Mouse (Mus musculus) midbrain, embryonic 16.5 days (tissue): Measurements from ENCODE around the gene Ppm1n. TPM values are rescaled to one million over a fixed set of nuclear protein-coding genes. Genes with fewer than 3 reads are reported as not detected.

Source experiments
- ATAC-seq: fragments of 200-750 bp; cut with Nextera tagmentation; 2 replicates; pipeline ENCODE4 v1.8.0; 2017; ENCODE audit warnings: moderate TSS enrichment
- H3K27ac ChIP-seq: fragments of 300-500 bp; sonication (generic); 2 replicates; pipeline ENCODE4 v1.5.1; 2014; ENCODE audit warnings: mild to moderate bottlenecking, low read length, mixed read lengths
- H3K27me3 ChIP-seq: fragments of 300-500 bp; sonication (generic); 2 replicates; pipeline ENCODE4 v1.6.1; 2014; ENCODE audit warnings: low read depth, low read length, mixed read lengths; ENCODE audit not compliant: control insufficient read depth, insufficient read depth
- H3K36me3 ChIP-seq: fragments of 300-500 bp; sonication (generic); 2 replicates; pipeline ENCODE4 v1.6.1; 2014; ENCODE audit warnings: mild to moderate bottlenecking, low read length, moderate library complexity, mixed read lengths; ENCODE audit not compliant: control insufficient read depth, insufficient read depth
- H3K4me1 ChIP-seq: fragments of 300-500 bp; sonication (generic); 2 replicates; pipeline ENCODE4 v1.6.1; 2014; ENCODE audit warnings: mild to moderate bottlenecking, low read length, mixed read lengths; ENCODE audit not compliant: control insufficient read depth, insufficient read depth
- H3K4me2 ChIP-seq: fragments of 300-500 bp; sonication (generic); 2 replicates; pipeline ENCODE4 v1.6.1; 2014; ENCODE audit warnings: mild to moderate bottlenecking, low read length, mixed read lengths
- H3K4me3 ChIP-seq: fragments of 300-500 bp; sonication (generic); 2 replicates; pipeline ENCODE4 v1.5.1; 2014; ENCODE audit warnings: low read depth, mild to moderate bottlenecking, low read length, moderate library complexity, mixed read lengths
- H3K9ac ChIP-seq: fragments of 300-500 bp; sonication (generic); 2 replicates; pipeline ENCODE4 v1.6.1; 2014; ENCODE audit warnings: low read depth, low read length, mixed read lengths
- H3K9me3 ChIP-seq: fragments of 300-500 bp; sonication (generic); replicated peaks from 2 replicates; pipeline ENCODE4 v1.6.1; 2014; ENCODE audit warnings: mild to moderate bottlenecking, low read length, mixed read lengths; ENCODE audit not compliant: control insufficient read depth, poor library complexity, severe bottlenecking
- WGBS: fragments of 180-500 bp; shearing (Covaris S2); extraction: QIAGEN DNeasy Blood & Tissue Kit; methylation state at CpG from one replicate; pipeline ENCODE4 v1.1.7; 2014; 5-methylcytosine and 5-hydroxymethylcytosine counted together
- polyA plus RNA-seq: library from polyadenylated mRNA; unstranded; fragments of >200 nt; fragmentation: Nextera tagmentation; extraction: Ambion mirVana; gene quantifications from 2 replicates; pipeline ENCODE4 v1.2.1, GENCODE M21; 2015

Gene Ppm1n
- polyA plus RNA-seq, 1 experiment from 2014 or later: 1.6 TPM

- no peaks in the 10 kb centered on the region for H3K9me3 ChIP-seq
- no peak overlapping the region for H3K27ac ChIP-seq
- H3K4me3 ChIP-seq: no peak overlapping the region
- H3K27me3 ChIP-seq: no peaks in the 10 kb centered on the region
- no peak overlapping the region for H3K9ac ChIP-seq
- H3K36me3 ChIP-seq: peaks cover 10% of the 10 kb centered on the region; the same call in 1 of the 2 replicates
- ATAC-seq: no peak
- 100% methylated on average over 1 of the region's 1 CpGs for WGBS
- no peaks in the 10 kb centered on the region for H3K4me1 ChIP-seq
- H3K4me2 ChIP-seq: no peak overlapping the region
These were observed 33.0 kb downstream of the Ppm1n start for GRCm38 (mm10) chr7:19246855-19247254.

- Histone ChIP-seq H3K27ac (no peak overlapping the region), H3K4me2 (no peak overlapping the region), H3K27me3 (no peaks in the 10 kb centered on the region), H3K36me3 (peaks cover 10% of the 10 kb centered on the region; the same call in 1 of the 2 replicates), H3K4me3 (no peak overlapping the region), H3K9me3 (no peaks in the 10 kb centered on the region), H3K4me1 (no peaks in the 10 kb centered on the region), H3K9ac (no peak overlapping the region)
- 93% methylated on average over 3 of the region's 3 CpGs for WGBS
- no peak for ATAC-seq
These were observed 34.8 kb downstream of the Ppm1n start for GRCm38 (mm10) chr7:19245083-19245482.

- Histone ChIP-seq H3K9me3 (no peaks in the 10 kb centered on the region), H3K27ac (no peak overlapping the region)
These were observed 36.0 kb downstream of the Ppm1n start for GRCm38 (mm10) chr7:19243858-19244257.

GRCm38 (mm10) chr7:19242005-19242404 lies 37.9 kb downstream of the Ppm1n start:
- no peak overlapping the region for H3K4me3 ChIP-seq
- whole genome bisulfite sequencing: 84% methylated on average over 1 of the region's 1 CpGs

More at GRCm38 (mm10) chr7:19243858-19244257, 36.0 kb downstream of the Ppm1n start:
- 62% methylated on average over 5 of the region's 5 CpGs for WGBS
- Histone ChIP-seq H3K4me1 (no peaks in the 10 kb centered on the region), H3K36me3 (peaks cover 10% of the 10 kb centered on the region; the same call in 1 of the 2 replicates), H3K4me3 (no peak overlapping the region), H3K4me2 (no peak overlapping the region), H3K27me3 (no peaks in the 10 kb centered on the region), H3K9ac (no peak overlapping the region)
- no peak for ATAC-seq

GRCm38 (mm10) chr7:19240905-19241463 lies 38.9 kb downstream of the Ppm1n start:
- Histone ChIP-seq H3K4me3 (no peak overlapping the region), H3K27ac (no peak overlapping the region), H3K9me3 (no peaks in the 10 kb centered on the region), H3K9ac (no peak overlapping the region), H3K4me1 (no peaks in the 10 kb centered on the region), H3K4me2 (no peak overlapping the region), H3K27me3 (no peaks in the 10 kb centered on the region), H3K36me3 (peaks cover 7% of the 10 kb centered on the region; the same call in 1 of the 2 replicates)
- 94% methylated on average over 8 of the region's 8 CpGs for WGBS
- no peak for ATAC-seq

More at GRCm38 (mm10) chr7:19242005-19242404, 37.9 kb downstream of the Ppm1n start:
- H3K4me1 ChIP-seq: no peaks in the 10 kb centered on the region
- ATAC-seq: no peak
- H3K36me3 ChIP-seq: peaks cover 7% of the 10 kb centered on the region; the same call in 1 of the 2 replicates
- H3K9ac ChIP-seq: no peak overlapping the region
- no peaks in the 10 kb centered on the region for H3K9me3 ChIP-seq
- H3K4me2 ChIP-seq: no peak overlapping the region
- no peaks in the 10 kb centered on the region for H3K27me3 ChIP-seq
- H3K27ac ChIP-seq: no peak overlapping the region

- 70% methylated on average over 2 of the region's 4 CpGs for WGBS
- Histone ChIP-seq H3K9ac (no peak overlapping the region), H3K4me3 (no peak overlapping the region), H3K4me2 (no peak overlapping the region), H3K9me3 (no peaks in the 10 kb centered on the region), H3K27me3 (no peaks in the 10 kb centered on the region), H3K36me3 (no peaks in the 10 kb centered on the region; the same call in 1 of the 2 replicates), H3K27ac (no peak overlapping the region), H3K4me1 (no peaks in the 10 kb centered on the region)
- ATAC-seq: no peak
These were observed 39.9 kb downstream of the Ppm1n start for GRCm38 (mm10) chr7:19239986-19240385.

- no peaks in the 10 kb centered on the region for H3K27me3 ChIP-seq
- no peak overlapping the region for H3K9ac ChIP-seq
- no peaks in the 10 kb centered on the region for H3K36me3 ChIP-seq
- H3K4me3 ChIP-seq: no peak overlapping the region
- no peak overlapping the region for H3K27ac ChIP-seq
- H3K4me2 ChIP-seq: no peak overlapping the region
- H3K9me3 ChIP-seq: no peaks in the 10 kb centered on the region
- H3K4me1 ChIP-seq: no peaks in the 10 kb centered on the region
- ATAC-seq: peak; percentile 92
- 0% methylated on average over 1 of the region's 1 CpGs for WGBS
These were observed 40.4 kb downstream of the Ppm1n start for GRCm38 (mm10) chr7:19239423-19239822.

GRCm38 (mm10) chr7:19238344-19238743 lies 41.5 kb downstream of the Ppm1n start:
- 97% methylated on average over 4 of the region's 4 CpGs for WGBS
- Histone ChIP-seq H3K27ac (no peak overlapping the region), H3K4me1 (no peaks in the 10 kb centered on the region), H3K9ac (no peak overlapping the region), H3K36me3 (no peaks in the 10 kb centered on the region), H3K4me3 (no peak overlapping the region), H3K9me3 (no peaks in the 10 kb centered on the region), H3K27me3 (no peaks in the 10 kb centered on the region), H3K4me2 (no peak overlapping the region)
- ATAC-seq: no peak

GRCm38 (mm10) chr7:19236411-19236810 lies 43.5 kb downstream of the Ppm1n start:
- ATAC-seq: no peak
- H3K27ac ChIP-seq: no peak overlapping the region
- 78% methylated on average over 2 of the region's 2 CpGs for WGBS

More at GRCm38 (mm10) chr7:19236411-19236810, 43.5 kb downstream of the Ppm1n start:
- Histone ChIP-seq H3K9ac (no peak overlapping the region), H3K4me3 (no peak overlapping the region), H3K4me1 (no peaks in the 10 kb centered on the region), H3K4me2 (no peak overlapping the region), H3K9me3 (no peaks in the 10 kb centered on the region), H3K27me3 (no peaks in the 10 kb centered on the region), H3K36me3 (no peaks in the 10 kb centered on the region)
